Mouse (Mus musculus): ENCODE data around the gene Mkln1.
"Not testable (repeated sequence)": the region's sequence is repeated elsewhere in the genome, so short reads cannot be mapped to it uniquely, and the experiment has no call there.

Gene Mkln1

GRCm38 (mm10) chr6:31560138-31560959 lies 161.8 kb downstream of the Mkln1 start:
- no peak for DNase-seq

GRCm38 (mm10) chr6:31561948-31562347 lies 163.4 kb downstream of the Mkln1 start:
- DNase-seq: not testable (repeated sequence)

GRCm38 (mm10) chr6:31562371-31563080 lies 164.0 kb downstream of the Mkln1 start:
- DNase-seq: peak; percentile 28

- DNase-seq: peak; percentile 81
Observed at GRCm38 (mm10) chr6:31563235-31564181, 165.0 kb downstream of the Mkln1 start, which contains the start of gene Podxl. Gene Podxl (minus strand): TSS chr6:31563981.

- DNase-seq: no peak
Observed at GRCm38 (mm10) chr6:31564182-31564531, 165.6 kb downstream of the Mkln1 start.

- no peak for DNase-seq
Observed at GRCm38 (mm10) chr6:31564901-31565391, 166.4 kb downstream of the Mkln1 start.

Data from kidney, adult 18-20 months (tissue).